Mouse (Mus musculus) embryo, embryonic 10 days (tissue): Measurements from ENCODE around the gene H2al1i.
"Not testable (repeated sequence)": the region's sequence is repeated elsewhere in the genome, so short reads cannot be mapped to it uniquely, and the experiment has no call there.

Experiments
- DNase-seq: peaks from one replicate; pipeline ENCODE4 v3.0.0-alpha.2; 2015; ENCODE audit warnings: low spot score

The H2al1i gene

DNA sequence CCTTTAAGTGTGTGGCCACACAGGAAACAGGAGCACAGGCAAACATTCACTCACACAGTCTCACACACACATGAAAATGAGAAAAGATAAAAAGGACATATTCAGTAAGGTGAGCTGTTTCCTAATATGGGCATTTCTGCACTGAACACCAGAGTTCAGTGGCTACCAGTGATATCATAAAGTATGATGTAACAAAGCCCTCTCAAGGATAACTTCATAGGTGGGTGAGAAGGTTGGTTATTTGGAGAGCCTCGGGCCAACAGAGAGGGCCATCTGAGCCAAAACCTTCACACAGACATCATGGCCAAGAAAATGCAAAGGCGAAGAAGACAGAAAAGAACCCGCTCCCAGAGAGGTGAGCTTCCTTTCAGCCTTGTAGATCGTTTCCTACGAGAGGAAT, at the start of gene H2al1i:
Gene H2al1i, plus strand, starts transcription at position 301 of the 400 bp plus-strand sequence.
- not testable (repeated sequence) for DNase-seq

GRCm38 (mm10) chrX:11277083-11277482, 47.4 kb upstream of the H2al1i start:
- DNase-seq, result no peak

GRCm38 (mm10) chrX:11280741-11281140, 43.7 kb upstream of the H2al1i start:
- DNase-seq, result no peak

GRCm38 (mm10) chrX:11288306-11288882, 36.1 kb upstream of the H2al1i start:
- DNase-seq, result no peak

DNA sequence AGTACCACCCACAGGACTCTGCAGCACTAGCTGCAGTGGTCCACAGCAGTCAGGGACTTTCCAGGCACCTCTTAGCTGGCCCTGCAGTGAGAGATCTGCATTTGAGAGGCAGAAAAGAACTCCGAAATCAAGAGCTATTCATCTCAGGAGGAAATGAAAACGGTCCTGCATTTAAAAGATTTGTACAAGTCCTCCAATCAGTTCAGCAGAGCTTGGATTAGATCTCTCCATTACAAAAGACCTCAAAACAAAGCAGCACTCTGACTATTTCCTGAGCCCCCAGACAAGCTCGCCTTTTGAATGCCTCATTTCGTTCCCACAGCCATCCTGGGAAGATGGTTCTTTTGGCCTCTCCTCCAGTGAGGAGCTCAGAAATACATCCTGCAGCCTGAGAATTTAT, 35.2 kb upstream of the H2al1i start:
- no peak for DNase-seq

DNA sequence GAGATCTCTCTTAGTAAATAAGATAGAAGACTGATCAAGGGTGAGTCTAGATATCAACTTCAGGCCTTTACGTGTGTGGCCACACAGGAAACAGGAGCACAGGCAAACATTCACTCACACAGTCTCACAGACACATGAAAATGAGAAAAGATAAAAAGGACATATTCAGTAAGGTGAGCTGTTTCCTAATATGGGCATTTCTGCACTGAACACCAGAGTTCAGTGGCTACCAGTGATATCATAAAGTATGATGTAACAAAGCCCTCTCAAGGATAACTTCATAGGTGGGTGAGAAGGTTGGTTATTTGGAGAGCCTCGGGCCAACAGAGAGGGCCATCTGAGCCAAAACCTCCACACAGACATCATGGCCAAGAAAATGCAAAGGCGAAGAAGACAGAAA, 25.5 kb upstream of the H2al1i start, which contains the start of gene H2al1a:
Gene H2al1a, plus strand, starts transcription at position 301 of the 400 bp plus-strand sequence.
- DNase-seq, result not testable (repeated sequence)

DNA sequence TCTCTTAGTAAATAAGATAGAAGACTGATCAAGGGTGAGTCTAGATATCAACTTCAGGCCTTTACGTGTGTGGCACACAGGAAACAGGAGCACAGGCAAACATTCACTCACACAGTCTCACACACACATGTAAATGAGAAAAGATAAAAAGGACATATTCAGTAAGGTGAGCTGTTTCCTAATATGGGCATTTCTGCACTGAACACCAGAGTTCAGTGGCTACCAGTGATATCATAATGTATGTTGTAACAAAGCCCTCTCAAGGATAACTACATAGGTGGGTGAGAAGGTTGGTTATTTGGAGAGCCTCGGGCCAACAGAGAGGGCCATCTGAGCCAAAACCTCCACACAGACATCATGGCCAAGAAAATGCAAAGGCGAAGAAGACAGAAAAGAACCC, 22.3 kb upstream of the H2al1i start, which contains the start of gene H2al1b:
Gene H2al1b, plus strand, starts transcription at position 301 of the 400 bp plus-strand sequence.
- DNase-seq, result not testable (repeated sequence)

- not testable (repeated sequence) for DNase-seq
Observed at GRCm38 (mm10) chrX:11305355-11305754, 19.1 kb upstream of the H2al1i start, which contains the start of gene H2al1c. Gene H2al1c, plus strand, starts transcription at chrX:11305655.

DNA sequence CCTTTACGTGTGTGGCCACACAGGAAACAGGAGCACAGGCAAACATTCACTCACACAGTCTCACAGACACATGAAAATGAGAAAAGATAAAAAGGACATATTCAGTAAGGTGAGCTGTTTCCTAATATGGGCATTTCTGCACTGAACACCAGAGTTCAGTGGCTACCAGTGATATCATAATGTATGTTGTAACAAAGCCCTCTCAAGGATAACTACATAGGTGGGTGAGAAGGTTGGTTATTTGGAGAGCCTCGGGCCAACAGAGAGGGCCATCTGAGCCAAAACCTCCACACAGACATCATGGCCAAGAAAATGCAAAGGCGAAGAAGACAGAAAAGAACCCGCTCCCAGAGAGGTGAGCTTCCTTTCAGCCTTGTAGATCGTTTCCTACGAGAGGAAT, 15.9 kb upstream of the H2al1i start, which contains the start of gene H2al1d:
Gene H2al1d, plus strand, starts transcription at position 301 of the 400 bp plus-strand sequence.
- not testable (repeated sequence) for DNase-seq

DNA sequence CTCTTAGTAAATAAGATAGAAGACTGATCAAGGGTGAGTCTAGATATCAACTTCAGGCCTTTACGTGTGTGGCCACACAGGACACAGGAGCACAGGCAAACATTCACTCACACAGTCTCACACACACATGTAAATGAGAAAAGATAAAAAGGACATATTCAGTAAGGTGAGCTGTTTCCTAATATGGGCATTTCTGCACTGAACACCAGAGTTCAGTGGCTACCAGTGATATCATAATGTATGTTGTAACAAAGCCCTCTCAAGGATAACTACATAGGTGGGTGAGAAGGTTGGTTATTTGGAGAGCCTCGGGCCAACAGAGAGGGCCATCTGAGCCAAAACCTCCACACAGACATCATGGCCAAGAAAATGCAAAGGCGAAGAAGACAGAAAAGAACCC, 12.8 kb upstream of the H2al1i start, which contains the start of gene H2al1e:
Gene H2al1e, plus strand, starts transcription at position 301 of the 400 bp plus-strand sequence.
- DNase-seq, result not testable (repeated sequence)

- not testable (repeated sequence) for DNase-seq
Observed at GRCm38 (mm10) chrX:11314858-11315257, 9.6 kb upstream of the H2al1i start, which contains the start of gene H2al1f. Gene H2al1f, plus strand, starts transcription at chrX:11315158.

GRCm38 (mm10) chrX:11317956-11318355, 6.5 kb upstream of the H2al1i start, which contains the start of gene H2al1g:
Gene H2al1g, plus strand, starts transcription at chrX:11318256.
- DNase-seq, result not testable (repeated sequence)

DNA sequence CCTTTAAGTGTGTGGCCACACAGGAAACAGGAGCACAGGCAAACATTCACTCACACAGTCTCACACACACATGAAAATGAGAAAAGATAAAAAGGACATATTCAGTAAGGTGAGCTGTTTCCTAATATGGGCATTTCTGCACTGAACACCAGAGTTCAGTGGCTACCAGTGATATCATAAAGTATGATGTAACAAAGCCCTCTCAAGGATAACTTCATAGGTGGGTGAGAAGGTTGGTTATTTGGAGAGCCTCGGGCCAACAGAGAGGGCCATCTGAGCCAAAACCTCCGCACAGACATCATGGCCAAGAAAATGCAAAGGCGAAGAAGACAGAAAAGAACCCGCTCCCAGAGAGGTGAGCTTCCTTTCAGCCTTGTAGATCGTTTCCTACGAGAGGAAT, 3.3 kb upstream of the H2al1i start, which contains the start of gene H2al1h:
Gene H2al1h, plus strand, starts transcription at position 301 of the 400 bp plus-strand sequence.
- not testable (repeated sequence) for DNase-seq

DNA sequence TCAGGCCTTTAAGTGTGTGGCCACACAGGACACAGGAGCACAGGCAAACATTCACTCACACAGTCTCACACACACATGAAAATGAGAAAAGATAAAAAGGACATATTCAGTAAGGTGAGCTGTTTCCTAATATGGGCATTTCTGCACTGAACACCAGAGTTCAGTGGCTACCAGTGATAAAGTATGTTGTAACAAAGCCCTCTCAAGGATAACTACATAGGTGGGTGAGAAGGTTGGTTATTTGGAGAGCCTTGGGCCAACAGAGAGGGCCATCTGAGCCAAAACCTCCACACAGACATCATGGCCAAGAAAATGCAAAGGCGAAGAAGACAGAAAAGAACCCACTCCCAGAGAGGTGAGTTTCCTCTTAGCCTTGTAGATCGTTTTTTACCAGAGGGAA, 3.1 kb downstream of the H2al1i start, which contains the start of gene H2al1j:
Gene H2al1j, plus strand, starts transcription at position 301 of the 400 bp plus-strand sequence.
- not testable (repeated sequence) for DNase-seq

DNA sequence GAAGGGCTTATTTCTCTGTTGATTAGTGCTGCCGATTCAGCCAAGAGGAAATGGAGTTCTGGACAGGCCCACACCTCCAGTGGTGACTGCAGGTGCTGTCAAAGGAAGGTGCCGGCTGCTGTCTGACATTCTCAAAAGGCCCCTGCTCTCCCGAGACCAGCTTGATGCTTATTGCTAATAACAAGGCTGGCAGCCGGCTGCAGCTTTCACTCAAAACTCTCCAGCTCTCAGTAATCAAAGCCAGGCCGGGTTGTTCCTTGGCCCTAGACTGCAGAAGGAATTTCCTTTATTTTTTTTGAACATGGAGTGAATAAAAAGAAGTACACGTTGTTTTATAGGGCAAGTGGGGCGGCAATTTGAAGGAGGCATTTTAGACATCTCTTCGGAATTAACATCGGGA, 21.3 kb downstream of the H2al1i start:
- peak; percentile 18 for DNase-seq

GRCm38 (mm10) chrX:11346756-11347155, 22.3 kb downstream of the H2al1i start:
- no peak for DNase-seq

DNA sequence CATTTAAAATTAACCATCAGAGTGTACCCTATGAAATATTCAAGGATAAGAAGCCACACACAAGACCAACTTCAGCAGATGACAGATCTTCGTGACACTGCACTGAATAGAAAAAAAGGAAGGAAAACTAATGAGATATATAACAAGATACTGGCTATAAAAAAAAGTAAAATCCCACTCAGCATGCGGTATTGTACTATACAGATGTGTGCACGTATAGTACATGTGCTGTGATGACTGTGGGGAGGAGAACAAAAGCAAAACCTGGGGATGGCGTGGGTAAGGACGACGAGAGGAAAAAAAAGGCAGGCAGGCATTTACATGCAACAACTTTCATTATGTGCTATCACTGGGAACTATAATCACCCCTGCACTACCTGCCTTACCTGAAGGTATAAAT, 36.4 kb downstream of the H2al1i start:
- DNase-seq, result no peak

DNA sequence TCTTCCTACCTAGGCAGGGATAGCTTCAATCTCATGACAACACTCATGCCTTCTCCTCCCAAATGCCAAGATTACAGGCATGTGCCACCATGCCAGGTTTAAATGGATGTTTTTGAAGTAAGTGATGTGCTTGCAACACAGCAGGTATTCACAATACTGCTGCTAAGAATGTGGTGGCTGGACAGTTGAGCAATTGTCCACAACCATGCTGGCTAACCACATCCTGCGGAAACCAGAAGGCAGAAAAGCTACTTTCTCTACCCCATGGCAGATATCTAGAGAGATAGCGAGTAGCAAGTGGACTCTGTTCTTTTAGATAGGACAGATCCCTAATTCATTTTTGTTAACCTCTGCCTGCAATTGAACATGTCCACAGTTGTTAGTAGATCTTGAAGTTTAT, 36.8 kb downstream of the H2al1i start:
- no peak for DNase-seq

GRCm38 (mm10) chrX:11363890-11364289, 39.4 kb downstream of the H2al1i start:
- DNase-seq, result no peak

DNA sequence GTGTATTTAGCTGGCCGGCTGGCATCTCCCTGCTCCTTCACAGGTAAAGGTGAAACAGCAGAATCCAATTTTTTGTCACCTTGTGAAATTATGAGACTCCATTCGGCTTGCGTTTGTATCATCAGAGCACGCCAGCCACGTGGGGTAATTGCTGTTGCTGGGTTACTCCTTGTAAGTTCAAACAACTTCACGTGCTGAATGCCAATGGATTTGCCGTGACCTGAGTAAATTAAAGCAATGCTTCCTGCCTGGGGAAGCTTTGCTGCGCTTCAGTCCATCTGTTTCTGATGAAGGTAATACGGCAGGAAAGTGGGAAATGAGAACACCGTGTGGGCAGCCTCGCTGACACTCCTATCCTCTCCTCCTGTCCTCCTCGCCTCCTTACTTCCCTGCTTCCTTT, 40.7 kb downstream of the H2al1i start:
- peak; percentile 40 for DNase-seq
